Mouse (Mus musculus): ENCODE results near the gene F2r.

F2r gene

DNA sequence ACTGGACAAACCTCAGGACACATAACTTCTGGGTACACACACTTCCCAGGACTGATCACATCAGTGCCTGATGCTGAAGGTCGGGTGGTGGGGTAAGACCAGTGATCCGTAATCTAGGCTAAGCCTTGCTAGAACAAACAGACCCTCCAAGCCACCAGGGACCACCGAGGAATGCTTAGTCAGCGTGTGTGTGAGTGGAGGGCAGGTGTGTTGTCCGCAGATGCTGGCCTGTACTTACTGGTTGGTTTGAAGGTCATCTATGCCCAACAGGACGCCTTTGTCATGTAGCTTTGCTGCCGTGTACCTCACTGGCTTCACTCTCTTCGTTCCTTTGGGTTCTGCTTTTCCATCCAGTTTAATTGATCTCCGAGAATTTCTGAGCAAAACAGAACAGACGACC, 11.5 kb upstream of the F2r start:
- TF ChIP-seq CTCF (conservative IDR thresholded peaks at IDR 0.05; ENCODE audit: low read length) (no peak), POU5F1 (IDR thresholded peaks at IDR 0.05; ENCODE audit: borderline replicate concordance, low read length) (no peak), NANOG (IDR thresholded peaks at IDR 0.05; ENCODE audit: borderline replicate concordance, low read length) (no peak)
- Histone ChIP-seq H3K9me3 (ENCODE audit: low read length) (no peaks in the 10 kb centered on the region), H3K27me3 (ENCODE audit: insufficient read depth, low read length) (no peaks in the 10 kb centered on the region)

DNA sequence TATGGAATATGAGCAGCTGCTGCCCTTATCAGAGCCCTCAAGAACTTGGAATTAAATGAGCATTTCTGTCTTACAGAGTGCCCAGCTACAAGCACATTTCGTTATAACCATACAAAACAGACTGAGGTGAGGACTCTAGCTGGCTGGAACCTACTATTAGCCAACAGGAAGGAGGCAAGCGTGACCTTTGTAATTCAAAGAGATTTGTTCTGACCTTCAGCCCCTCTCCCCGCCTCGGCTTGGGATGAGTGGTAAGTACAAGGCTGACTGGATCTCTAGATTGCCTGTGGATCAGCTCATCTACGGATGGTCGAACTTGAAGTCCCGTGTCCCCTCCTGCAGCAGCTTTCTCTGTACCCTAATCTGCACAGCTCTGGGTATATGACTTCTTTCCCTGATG, 8.4 kb upstream of the F2r start:
- Histone ChIP-seq H3K27me3 (ENCODE audit: insufficient read depth, low read length) (no peaks in the 10 kb centered on the region; the same call in 1 of the 2 replicates), H3K4me3 (replicated peaks; ENCODE audit: low read length) (no peak overlapping the region), H3K36me3 (ENCODE audit: insufficient read depth, low read length) (no peaks in the 10 kb centered on the region), H3K9me3 (ENCODE audit: low read length) (no peaks in the 10 kb centered on the region), H3K4me1 (replicated peaks; ENCODE audit: low read depth, low read length) (peaks cover 19% of the 10 kb centered on the region)
- no peak for TF ChIP-seq POU5F1 (IDR thresholded peaks at IDR 0.05; ENCODE audit: borderline replicate concordance, low read length)
- no peak for TF ChIP-seq NANOG (IDR thresholded peaks at IDR 0.05; ENCODE audit: borderline replicate concordance, low read length)
- no peak for TF ChIP-seq CTCF (conservative IDR thresholded peaks at IDR 0.05; ENCODE audit: low read length)

More for the DNA sequence above, 11.5 kb upstream of the F2r start:
- Histone ChIP-seq H3K4me1 (replicated peaks; ENCODE audit: low read depth, low read length) (peaks cover 19% of the 10 kb centered on the region), H3K4me3 (replicated peaks; ENCODE audit: low read length) (no peak overlapping the region), H3K36me3 (ENCODE audit: insufficient read depth, low read length) (no peaks in the 10 kb centered on the region)

DNA sequence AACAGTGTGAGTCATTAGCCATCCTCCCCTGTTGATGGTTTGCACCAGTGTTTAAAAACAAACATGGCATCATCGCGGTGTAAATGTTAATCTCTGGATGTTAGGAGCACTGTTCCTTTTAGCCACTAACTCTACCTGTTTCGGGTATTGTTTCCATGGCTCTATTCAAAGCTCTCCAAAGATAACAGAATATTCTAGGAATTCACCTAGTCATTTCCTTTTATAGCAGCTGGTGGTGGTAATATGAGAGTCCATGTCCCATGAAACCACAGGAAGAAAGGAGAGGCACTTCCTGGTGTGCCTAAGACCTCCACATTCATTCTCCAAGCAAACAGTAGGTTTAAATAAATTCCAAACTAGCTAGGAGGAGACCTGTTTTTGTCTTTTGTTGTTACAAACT, 4.8 kb upstream of the F2r start:
- Histone ChIP-seq H3K4me1 (replicated peaks; ENCODE audit: low read depth, low read length) (peaks cover 17% of the 10 kb centered on the region), H3K36me3 (ENCODE audit: insufficient read depth, low read length) (no peaks in the 10 kb centered on the region), H3K27me3 (ENCODE audit: insufficient read depth, low read length) (peaks cover 4% of the 10 kb centered on the region; the same call in 1 of the 2 replicates), H3K4me3 (replicated peaks; ENCODE audit: low read length) (no peak overlapping the region), H3K9me3 (ENCODE audit: low read length) (no peaks in the 10 kb centered on the region)
- TF ChIP-seq POU5F1 (IDR thresholded peaks at IDR 0.05; ENCODE audit: borderline replicate concordance, low read length), result no peak
- TF ChIP-seq CTCF (conservative IDR thresholded peaks at IDR 0.05; ENCODE audit: low read length), result no peak
- TF ChIP-seq NANOG (IDR thresholded peaks at IDR 0.05; ENCODE audit: borderline replicate concordance, low read length), result no peak

- H3K4me3 ChIP-seq (replicated peaks; ENCODE audit: low read length), result no peak overlapping the region
- H3K36me3 ChIP-seq (ENCODE audit: insufficient read depth, low read length), result no peaks in the 10 kb centered on the region
- H3K27me3 ChIP-seq (ENCODE audit: insufficient read depth, low read length), result peaks cover 14% of the 10 kb centered on the region
- H3K4me1 ChIP-seq (replicated peaks; ENCODE audit: low read depth, low read length), result peaks cover 25% of the 10 kb centered on the region
- H3K9me3 ChIP-seq (ENCODE audit: low read length), result no peaks in the 10 kb centered on the region
- no peak for TF ChIP-seq CTCF (conservative IDR thresholded peaks at IDR 0.05; ENCODE audit: low read length)
- no peak for TF ChIP-seq POU5F1 (IDR thresholded peaks at IDR 0.05; ENCODE audit: borderline replicate concordance, low read length)
- TF ChIP-seq NANOG (IDR thresholded peaks at IDR 0.05; ENCODE audit: borderline replicate concordance, low read length), result no peak
Measured at GRCm38 (mm10) chr13:95621563-95621962, 3.3 kb upstream of the F2r start.

DNA sequence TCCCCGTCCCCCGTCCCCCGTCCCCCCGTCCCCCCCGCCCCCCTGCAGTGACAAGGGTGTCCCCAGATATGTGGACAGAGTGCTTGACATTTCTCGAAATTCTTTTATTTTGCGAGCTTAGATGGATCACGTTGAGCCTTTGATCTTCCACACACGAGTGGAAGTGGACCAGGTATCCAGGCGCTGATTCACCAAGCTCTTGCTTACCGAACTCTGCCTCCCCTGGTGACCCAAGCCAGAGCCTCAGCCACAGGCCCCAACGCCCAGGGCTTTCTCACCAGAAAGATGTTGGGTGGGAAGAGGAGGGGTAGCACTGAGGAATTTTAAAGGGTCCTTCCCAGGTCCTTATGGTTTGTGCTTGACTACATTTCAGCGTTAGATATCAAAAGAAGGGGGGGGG, 572 bp upstream of the F2r start:
- Histone ChIP-seq H3K4me1 (replicated peaks; ENCODE audit: low read depth, low read length) (peaks cover 33% of the 10 kb centered on the region), H3K27me3 (ENCODE audit: insufficient read depth, low read length) (peaks cover 23% of the 10 kb centered on the region), H3K9me3 (ENCODE audit: low read length) (no peaks in the 10 kb centered on the region), H3K4me3 (replicated peaks; ENCODE audit: low read length) (peak overlapping the region; percentile 88), H3K36me3 (ENCODE audit: insufficient read depth, low read length) (no peaks in the 10 kb centered on the region)
- TF ChIP-seq NANOG (IDR thresholded peaks at IDR 0.05; ENCODE audit: borderline replicate concordance, low read length) (no peak), POU5F1 (IDR thresholded peaks at IDR 0.05; ENCODE audit: borderline replicate concordance, low read length) (no peak), CTCF (conservative IDR thresholded peaks at IDR 0.05; ENCODE audit: low read length) (no peak)

- Histone ChIP-seq H3K27me3 (ENCODE audit: insufficient read depth, low read length) (peaks cover 23% of the 10 kb centered on the region), H3K36me3 (ENCODE audit: insufficient read depth, low read length) (no peaks in the 10 kb centered on the region)
Measured at GRCm38 (mm10) chr13:95617671-95618171, 566 bp downstream of the F2r start.

GRCm38 (mm10) chr13:95617082-95617670, 1.1 kb downstream of the F2r start:
- peaks cover 23% of the 10 kb centered on the region for H3K27me3 ChIP-seq (ENCODE audit: insufficient read depth, low read length)
- TF ChIP-seq POU5F1 (IDR thresholded peaks at IDR 0.05; ENCODE audit: borderline replicate concordance, low read length) (no peak), CTCF (conservative IDR thresholded peaks at IDR 0.05; ENCODE audit: low read length) (no peak), NANOG (IDR thresholded peaks at IDR 0.05; ENCODE audit: borderline replicate concordance, low read length) (no peak)
- H3K4me3 ChIP-seq (replicated peaks; ENCODE audit: low read length), result peak overlapping the region; percentile 88
- H3K4me1 ChIP-seq (replicated peaks; ENCODE audit: low read depth, low read length), result peaks cover 40% of the 10 kb centered on the region
- peaks cover under 1% of the 10 kb centered on the region; the same call in 1 of the 2 replicates for H3K36me3 ChIP-seq (ENCODE audit: insufficient read depth, low read length)
- no peaks in the 10 kb centered on the region for H3K9me3 ChIP-seq (ENCODE audit: low read length)

More at GRCm38 (mm10) chr13:95617671-95618171, 566 bp downstream of the F2r start:
- Histone ChIP-seq H3K4me1 (replicated peaks; ENCODE audit: low read depth, low read length) (peaks cover 38% of the 10 kb centered on the region), H3K9me3 (ENCODE audit: low read length) (no peaks in the 10 kb centered on the region), H3K4me3 (replicated peaks; ENCODE audit: low read length) (peak overlapping the region; percentile 88)
- no peak for TF ChIP-seq NANOG (IDR thresholded peaks at IDR 0.05; ENCODE audit: borderline replicate concordance, low read length)
- no peak for TF ChIP-seq POU5F1 (IDR thresholded peaks at IDR 0.05; ENCODE audit: borderline replicate concordance, low read length)
- TF ChIP-seq CTCF (conservative IDR thresholded peaks at IDR 0.05; ENCODE audit: low read length), result no peak

GRCm38 (mm10) chr13:95616512-95616911, 1.8 kb downstream of the F2r start:
- H3K36me3 ChIP-seq (ENCODE audit: insufficient read depth, low read length), result peaks cover 5% of the 10 kb centered on the region
- no peaks in the 10 kb centered on the region for H3K9me3 ChIP-seq (ENCODE audit: low read length)
- TF ChIP-seq POU5F1 (IDR thresholded peaks at IDR 0.05; ENCODE audit: borderline replicate concordance, low read length), result no peak
- TF ChIP-seq CTCF (conservative IDR thresholded peaks at IDR 0.05; ENCODE audit: low read length), result no peak
- TF ChIP-seq NANOG (IDR thresholded peaks at IDR 0.05; ENCODE audit: borderline replicate concordance, low read length), result no peak
- peaks cover 45% of the 10 kb centered on the region for H3K4me1 ChIP-seq (replicated peaks; ENCODE audit: low read depth, low read length)
- H3K4me3 ChIP-seq (replicated peaks; ENCODE audit: low read length), result no peak overlapping the region
- peaks cover 23% of the 10 kb centered on the region for H3K27me3 ChIP-seq (ENCODE audit: insufficient read depth, low read length)
